Mouse (Mus musculus) spleen, adult 2 months (tissue): ENCODE data around the gene Spry1.

Source experiments
- CTCF ChIP-seq: fragments of 200-500 bp; IDR thresholded peaks from 2 replicates; pipeline ENCODE4 v1.5.1; 2011; ENCODE audit warnings: mild to moderate bottlenecking, inconsistent platforms; ENCODE audit not compliant: insufficient read depth, insufficient read length, insufficient replicate concordance; ENCODE audit errors: extremely low read depth
- POLR2A ChIP-seq: fragments of 200-500 bp; IDR thresholded peaks from 2 replicates; pipeline ENCODE4 v1.6.1; 2011; ENCODE audit warnings: low read depth, low read length, inconsistent platforms

DNA sequence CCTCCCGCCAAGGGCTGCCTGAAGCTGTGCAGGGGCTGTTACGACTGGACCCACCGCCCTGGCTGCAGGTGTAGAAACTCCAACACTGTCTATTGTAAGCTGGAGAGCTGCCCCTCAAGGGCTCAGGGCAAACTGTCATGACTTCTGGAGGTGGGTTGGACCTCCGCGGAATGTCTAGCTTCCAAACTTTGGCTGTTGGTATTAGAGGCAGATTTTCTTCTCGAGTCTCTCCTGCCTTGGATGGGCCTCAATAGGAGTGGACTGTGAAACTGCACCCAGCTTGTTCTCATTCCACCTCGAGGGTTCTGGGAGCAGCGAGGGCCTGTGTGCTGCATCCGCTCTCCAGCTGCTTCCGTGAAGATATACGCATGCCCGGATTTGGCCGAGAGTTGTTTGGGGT, 3.7 kb downstream of the Spry1 start:
- TF ChIP-seq CTCF (no peak), POLR2A (no peak)
